Mouse (Mus musculus) myocyte (in vitro differentiated cells): ENCODE results near the gene Usp5. TPM values are rescaled to one million over a fixed set of nuclear protein-coding genes. Genes with fewer than 3 reads are reported as not detected.

Experiments used
- H3K27me3 ChIP-seq: one replicate; pipeline ENCODE4 v1.6.1; 2011; ENCODE audit not compliant: control insufficient read depth, insufficient read depth, insufficient read length
- H3K36me3 ChIP-seq: one replicate; pipeline ENCODE4 v1.6.1; 2011; ENCODE audit not compliant: control insufficient read depth, insufficient read depth
- H3K4me2 ChIP-seq: one replicate; pipeline ENCODE4 v1.6.1; 2011; ENCODE audit warnings: low read depth, control low read depth
- H3K4me3 ChIP-seq: one replicate; pipeline ENCODE4 v1.5.1; 2011; ENCODE audit warnings: mild to moderate bottlenecking, control low read depth, moderate library complexity
- H3K79me2 ChIP-seq: one replicate; pipeline ENCODE4 v1.6.1; 2011; ENCODE audit not compliant: control insufficient read depth, insufficient read depth
- H3ac ChIP-seq: one replicate; pipeline ENCODE4 v1.6.1; 2011; ENCODE audit not compliant: control insufficient read depth, insufficient read length
- CEBPB ChIP-seq: IDR thresholded peaks from 2 replicates; pipeline ENCODE4 v1.6.1; 2011; ENCODE audit warnings: mild to moderate bottlenecking, moderate library complexity; ENCODE audit not compliant: poor library complexity, insufficient read depth, severe bottlenecking
- E2F4 ChIP-seq: IDR thresholded peaks from one replicate; pipeline ENCODE4 v1.6.1; 2011; ENCODE audit warnings: mild to moderate bottlenecking, control low read depth, moderate library complexity; ENCODE audit not compliant: insufficient read depth
- MAX ChIP-seq: IDR thresholded peaks from one replicate; pipeline ENCODE4 v1.6.1; 2011; ENCODE audit warnings: low read depth, mild to moderate bottlenecking, control low read depth
- MYOD1 ChIP-seq, 3 experiments: IDR thresholded peaks; one replicate each; pipeline ENCODE4 v1.6.1; 2011; ENCODE audit warnings: control low read depth in 2 of 3, low read depth in 2 of 3, mild to moderate bottlenecking in 2 of 3, moderate library complexity in 1 of 3; ENCODE audit not compliant: insufficient read length in 2 of 3, control insufficient read depth in 1 of 3
- MYOG ChIP-seq, 3 experiments: IDR thresholded peaks; one replicate each; pipeline ENCODE4 v1.6.1; 2011; ENCODE audit warnings: control low read depth in 2 of 3, low read depth in 2 of 3, mild to moderate bottlenecking in 2 of 3; ENCODE audit not compliant: insufficient read length in 2 of 3, control insufficient read depth in 1 of 3, insufficient read depth in 1 of 3
- POLR2A ChIP-seq: IDR thresholded peaks from one replicate; pipeline ENCODE4 v1.6.1; 2011; ENCODE audit warnings: low read depth, mild to moderate bottlenecking, control low read depth, moderate library complexity; ENCODE audit not compliant: insufficient read length
- POLR2AphosphoS2 ChIP-seq: IDR thresholded peaks from one replicate; pipeline ENCODE4 v1.6.1; 2011; ENCODE audit warnings: low read depth, control low read depth; ENCODE audit not compliant: insufficient read length
- REST ChIP-seq: IDR thresholded peaks from one replicate; pipeline ENCODE4 v1.6.1; 2011; ENCODE audit warnings: mild to moderate bottlenecking, control low read depth, moderate library complexity; ENCODE audit not compliant: insufficient read depth, insufficient read length
- SRF ChIP-seq: IDR thresholded peaks from one replicate; pipeline ENCODE4 v1.6.1; 2011; ENCODE audit warnings: low read depth; ENCODE audit not compliant: control insufficient read depth, insufficient read length
- TCF12 ChIP-seq: IDR thresholded peaks from one replicate; pipeline ENCODE4 v1.6.1; 2011; ENCODE audit warnings: mild to moderate bottlenecking, control low read depth; ENCODE audit not compliant: poor library complexity, insufficient read depth, severe bottlenecking
- TCF3 ChIP-seq: IDR thresholded peaks from one replicate; pipeline ENCODE4 v1.6.1; 2011; ENCODE audit warnings: low read depth, control low read depth; ENCODE audit not compliant: insufficient read length
- USF1 ChIP-seq: IDR thresholded peaks from one replicate; pipeline ENCODE4 v1.6.1; 2011; ENCODE audit warnings: low read depth, mild to moderate bottlenecking, control low read depth, moderate library complexity
- polyA plus RNA-seq: library from polyadenylated mRNA; unstranded; fragments of >200 nt; fragmentation: generic; extraction: Trizol; gene quantifications from one replicate; pipeline ENCODE4 v1.2.1, GENCODE M21; 2012; ENCODE audit warnings: missing spikeins

Gene Usp5
- polyA plus RNA-seq, 1 experiment = 123 TPM

GRCm38 (mm10) chr6:124807986-124808357, 21.3 kb downstream of the Usp5 start:
- Histone ChIP-seq H3K4me2 (peak overlapping the region; percentile 92), H3ac (peak overlapping the region; percentile 16), H3K79me2 (peaks cover 20% of the 10 kb centered on the region), H3K27me3 (no peaks in the 10 kb centered on the region), H3K4me3 (peak overlapping the region; percentile 81), H3K36me3 (peaks cover 6% of the 10 kb centered on the region)
- TF ChIP-seq POLR2A (peak; percentile 6), MYOG (IDR thresholded peaks at IDR 0.05; ENCODE audit: control insufficient read depth in 1 of 3, insufficient read depth in 1 of 3, insufficient read length in 2 of 3, low read depth in 2 of 3) (no peak), SRF (no peak), POLR2AphosphoS2 (no peak)

DNA sequence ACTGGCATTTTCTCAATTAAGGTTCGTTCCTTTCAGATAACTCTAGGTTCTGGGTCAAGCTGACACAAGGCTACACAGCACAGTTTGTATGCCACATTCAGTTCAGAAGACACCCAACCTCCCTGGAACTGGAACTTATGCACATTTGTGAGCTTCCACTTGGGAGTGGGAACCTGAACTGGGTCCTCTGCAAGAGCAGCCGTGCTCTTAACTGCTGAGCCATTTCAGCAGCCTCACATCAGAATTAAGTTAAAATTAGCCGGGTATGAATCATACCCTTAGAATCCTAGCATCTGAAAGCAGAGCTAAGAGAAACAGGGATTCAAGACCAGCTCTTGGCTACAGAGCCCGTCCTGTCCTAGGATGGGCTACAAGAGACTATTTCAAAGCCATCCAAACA, 21.9 kb downstream of the Usp5 start:
- no peak overlapping the region for H3K4me3 ChIP-seq
- no peak for TF ChIP-seq E2F4
- no peak; the same call in 1 of the 2 replicates for TF ChIP-seq CEBPB
- TF ChIP-seq TCF3 = no peak
- no peak for TF ChIP-seq POLR2AphosphoS2
- TF ChIP-seq USF1 = no peak
- TF ChIP-seq MYOG (IDR thresholded peaks at IDR 0.05; ENCODE audit: control insufficient read depth in 1 of 3, insufficient read depth in 1 of 3, insufficient read length in 2 of 3, low read depth in 2 of 3) = no peak
- TF ChIP-seq MYOD1 (IDR thresholded peaks at IDR 0.05; ENCODE audit: control insufficient read depth in 1 of 3, insufficient read length in 2 of 3, low read depth in 2 of 3) = no peak
- no peak for TF ChIP-seq MAX
- no peak for TF ChIP-seq POLR2A
- no peaks in the 10 kb centered on the region for H3K27me3 ChIP-seq
- H3K79me2 ChIP-seq = peaks cover 14% of the 10 kb centered on the region
- H3K4me2 ChIP-seq = peak overlapping the region; percentile 92
- H3K36me3 ChIP-seq = peaks cover 6% of the 10 kb centered on the region
- H3ac ChIP-seq = no peak overlapping the region

DNA sequence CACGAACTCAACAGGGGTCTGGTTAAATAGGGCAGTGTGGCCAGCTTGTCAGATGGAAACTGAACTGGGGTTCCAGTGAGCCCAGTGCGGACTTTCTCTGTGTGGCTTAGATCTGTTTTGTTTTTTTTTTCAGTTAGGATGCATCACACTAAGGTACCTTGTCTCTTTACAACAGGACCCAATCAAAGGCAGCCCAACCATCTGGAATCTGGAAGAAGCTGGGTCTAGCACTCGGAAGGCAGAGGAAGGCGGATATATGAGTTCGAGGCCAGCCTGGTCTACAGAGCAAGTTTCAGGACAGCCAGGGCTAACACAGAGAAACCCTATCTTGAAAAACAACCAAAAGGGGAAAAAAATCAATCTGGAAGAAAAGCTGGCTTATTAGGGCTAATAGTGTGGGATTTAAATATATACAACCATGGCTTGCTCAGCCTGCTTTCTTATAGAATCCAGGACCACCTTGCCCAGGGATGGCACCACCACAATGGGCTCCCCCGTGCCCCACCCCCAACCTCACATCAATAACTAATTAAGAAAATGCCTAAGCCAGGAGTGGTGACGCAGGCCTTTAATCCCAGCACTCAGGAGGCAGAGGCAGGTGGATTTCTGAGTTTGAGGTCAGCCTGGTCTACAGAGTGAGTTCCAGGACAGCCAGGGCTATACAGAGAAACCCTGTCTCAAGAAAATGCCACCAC, 22.7 kb downstream of the Usp5 start:
- Histone ChIP-seq H3K27me3 (no peaks in the 10 kb centered on the region), H3K79me2 (peaks cover 9% of the 10 kb centered on the region), H3ac (no peak overlapping the region), H3K4me3 (peak overlapping the region; percentile 9), H3K4me2 (peak overlapping the region; percentile 92), H3K36me3 (no peaks in the 10 kb centered on the region)
- TF ChIP-seq SRF (no peak), POLR2AphosphoS2 (no peak), POLR2A (no peak), TCF3 (no peak), USF1 (no peak), TCF12 (no peak), REST (no peak), MYOG (IDR thresholded peaks at IDR 0.05; ENCODE audit: control insufficient read depth in 1 of 3, insufficient read depth in 1 of 3, insufficient read length in 2 of 3, low read depth in 2 of 3) (no peak), MAX (no peak), CEBPB (no peak), MYOD1 (IDR thresholded peaks at IDR 0.05; ENCODE audit: control insufficient read depth in 1 of 3, insufficient read length in 2 of 3, low read depth in 2 of 3) (no peak), E2F4 (no peak)

GRCm38 (mm10) chr6:124805341-124806321, 23.7 kb downstream of the Usp5 start:
- peaks cover 5% of the 10 kb centered on the region for H3K79me2 ChIP-seq
- H3K36me3 ChIP-seq = no peaks in the 10 kb centered on the region
- H3ac ChIP-seq = peak overlapping the region; percentile 21
- TF ChIP-seq POLR2A (peak; percentile 92), MYOD1 (IDR thresholded peaks at IDR 0.05; ENCODE audit: control insufficient read depth in 1 of 3, insufficient read length in 2 of 3, low read depth in 2 of 3) (peak in 1 of 3 experiments; percentile 62), USF1 (no peak), POLR2AphosphoS2 (peak; percentile 96), MYOG (IDR thresholded peaks at IDR 0.05; ENCODE audit: control insufficient read depth in 1 of 3, insufficient read depth in 1 of 3, insufficient read length in 2 of 3, low read depth in 2 of 3) (peak in 2 of 3 experiments; percentile 42 to 67), CEBPB (no peak)
- H3K27me3 ChIP-seq = no peaks in the 10 kb centered on the region
- H3K4me3 ChIP-seq = peak overlapping the region; percentile 9
- H3K4me2 ChIP-seq = peak overlapping the region; percentile 92
